Mouse (Mus musculus): ENCODE results near the gene Cish.
A peak's percentile ranks its signal among the peaks of the same experiment; 100 is the strongest.
"Not testable (repeated sequence)": the region's sequence is repeated elsewhere in the genome, so short reads cannot be mapped to it uniquely, and the experiment has no call there.

Gene Cish

DNA sequence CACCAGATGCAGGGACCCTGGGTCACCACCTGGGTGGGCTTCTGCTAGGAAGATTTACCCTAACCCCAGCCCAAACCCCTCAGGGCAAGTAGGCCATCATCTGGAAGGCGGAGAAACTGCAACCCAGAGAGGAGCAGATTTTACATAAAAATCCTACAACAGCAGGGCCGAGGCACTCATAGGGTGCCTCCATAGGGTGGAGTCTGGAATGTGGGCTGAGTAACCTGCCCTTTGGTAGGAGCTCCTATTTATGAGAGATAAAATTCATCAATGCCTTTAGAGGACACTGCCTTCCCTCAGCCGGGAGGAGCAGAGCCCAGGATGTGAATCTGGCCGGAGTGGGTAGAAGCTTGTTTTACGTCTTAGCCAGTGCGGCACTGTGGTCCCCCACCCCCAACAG is 3.0 kb downstream of the Cish start:
- no peak for DNase-seq (ENCODE audit: low spot score in 2 of 2)

DNA sequence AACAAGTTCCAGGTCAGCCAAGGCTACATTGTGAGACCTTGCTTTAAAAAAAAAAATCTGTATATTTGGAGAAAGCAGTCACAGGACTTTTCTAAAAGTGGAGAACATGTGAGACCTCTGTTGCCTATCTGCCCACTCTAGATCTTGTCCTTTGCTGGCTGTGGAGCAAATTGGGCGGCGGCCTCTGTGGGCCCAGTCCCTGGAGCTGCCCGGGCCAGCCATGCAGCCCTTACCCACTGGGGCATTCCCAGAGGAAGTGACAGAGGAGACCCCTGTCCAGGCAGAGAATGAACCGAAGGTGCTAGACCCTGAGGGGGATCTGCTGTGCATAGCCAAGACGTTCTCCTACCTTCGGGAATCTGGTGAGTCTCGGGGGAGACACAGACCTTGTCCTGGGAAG is 4.0 kb downstream of the Cish start:
- DNase-seq (ENCODE audit: low spot score in 2 of 2): no peak

DNA sequence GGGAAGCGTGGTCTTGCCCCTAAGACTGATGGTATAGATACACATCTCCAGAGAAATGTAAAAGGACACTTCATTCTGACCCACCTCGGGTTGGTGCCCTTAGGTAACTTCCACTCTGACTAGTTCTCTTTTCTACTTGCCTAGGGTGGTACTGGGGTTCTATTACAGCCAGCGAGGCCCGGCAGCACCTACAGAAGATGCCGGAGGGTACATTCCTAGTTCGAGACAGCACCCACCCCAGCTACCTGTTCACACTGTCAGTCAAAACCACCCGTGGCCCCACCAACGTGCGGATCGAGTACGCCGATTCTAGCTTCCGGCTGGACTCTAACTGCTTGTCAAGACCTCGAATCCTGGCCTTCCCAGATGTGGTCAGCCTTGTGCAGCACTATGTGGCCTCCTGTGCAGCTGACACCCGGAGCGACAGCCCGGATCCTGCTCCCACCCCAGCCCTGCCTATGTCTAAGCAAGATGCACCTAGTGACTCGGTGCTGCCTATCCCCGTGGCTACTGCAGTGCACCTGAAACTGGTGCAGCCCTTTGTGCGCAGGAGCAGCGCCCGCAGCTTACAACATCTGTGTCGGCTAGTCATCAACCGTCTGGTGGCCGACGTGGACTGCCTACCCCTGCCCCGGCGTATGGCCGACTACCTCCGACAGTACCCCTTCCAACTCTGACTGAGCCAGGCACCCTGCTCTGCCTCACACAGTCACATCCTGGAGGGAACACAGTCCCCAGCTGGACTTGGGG is 4.6 kb downstream of the Cish start:
- no peak for DNase-seq (ENCODE audit: low spot score in 2 of 2)

DNA sequence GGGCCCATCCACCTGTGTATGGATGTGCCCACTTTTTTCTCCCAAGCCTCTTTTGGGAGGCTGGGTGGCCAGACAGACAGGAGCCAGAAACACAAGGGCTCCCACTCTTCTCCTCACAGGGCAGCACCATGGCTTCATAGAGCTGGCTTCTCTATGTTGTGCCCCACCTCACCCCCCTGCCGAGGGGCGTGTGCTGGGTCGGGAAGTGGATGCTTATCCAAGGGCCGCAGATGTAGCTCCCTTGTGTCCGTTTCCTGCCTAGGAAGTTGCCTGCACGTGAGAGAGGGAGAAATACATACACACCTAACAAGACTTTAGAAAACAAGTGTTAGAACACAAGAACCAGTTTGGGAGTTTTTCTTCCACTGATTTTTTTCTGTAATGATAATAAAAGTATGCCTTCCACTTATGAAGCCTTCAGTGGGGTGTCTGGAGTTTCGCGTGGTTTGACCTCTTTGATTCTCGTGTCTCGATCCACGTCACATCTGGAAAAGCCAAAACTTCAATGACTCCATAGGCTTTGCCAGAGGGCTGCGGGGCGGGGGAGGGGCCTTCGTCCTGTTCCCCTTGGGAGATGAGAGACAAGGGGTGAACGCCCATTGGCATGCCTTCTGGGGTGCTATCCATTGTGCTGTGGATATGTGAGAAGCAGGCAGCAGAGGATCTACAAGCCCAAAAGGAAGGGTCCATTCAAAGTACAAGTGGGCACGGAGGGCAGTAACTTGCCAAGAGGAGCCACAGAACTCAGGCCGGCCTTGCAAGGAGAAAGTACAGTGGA is 5.9 kb downstream of the Cish start:
- no peak for DNase-seq (ENCODE audit: low spot score in 2 of 2)

DNA sequence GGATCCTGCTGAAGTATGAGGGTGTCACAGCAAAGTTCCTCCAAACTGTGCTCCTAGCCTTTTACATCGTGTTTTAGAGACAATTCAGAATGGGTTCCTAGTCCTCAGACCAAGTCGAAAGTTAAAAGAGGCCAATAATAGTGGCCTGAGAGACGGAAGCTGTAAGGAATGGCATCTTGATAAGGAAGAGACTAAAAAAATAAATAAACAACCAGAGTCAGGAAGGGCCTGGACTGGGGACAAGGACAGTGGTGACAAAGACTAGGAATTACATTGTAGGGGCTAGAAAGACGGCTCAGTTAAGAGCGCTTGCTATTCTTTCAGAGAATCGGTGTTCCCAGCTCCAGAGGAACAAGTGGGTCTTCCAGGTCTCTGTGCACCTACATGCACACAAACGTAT is 6.8 kb downstream of the Cish start:
- no peak for DNase-seq (ENCODE audit: low spot score in 2 of 2)

DNA sequence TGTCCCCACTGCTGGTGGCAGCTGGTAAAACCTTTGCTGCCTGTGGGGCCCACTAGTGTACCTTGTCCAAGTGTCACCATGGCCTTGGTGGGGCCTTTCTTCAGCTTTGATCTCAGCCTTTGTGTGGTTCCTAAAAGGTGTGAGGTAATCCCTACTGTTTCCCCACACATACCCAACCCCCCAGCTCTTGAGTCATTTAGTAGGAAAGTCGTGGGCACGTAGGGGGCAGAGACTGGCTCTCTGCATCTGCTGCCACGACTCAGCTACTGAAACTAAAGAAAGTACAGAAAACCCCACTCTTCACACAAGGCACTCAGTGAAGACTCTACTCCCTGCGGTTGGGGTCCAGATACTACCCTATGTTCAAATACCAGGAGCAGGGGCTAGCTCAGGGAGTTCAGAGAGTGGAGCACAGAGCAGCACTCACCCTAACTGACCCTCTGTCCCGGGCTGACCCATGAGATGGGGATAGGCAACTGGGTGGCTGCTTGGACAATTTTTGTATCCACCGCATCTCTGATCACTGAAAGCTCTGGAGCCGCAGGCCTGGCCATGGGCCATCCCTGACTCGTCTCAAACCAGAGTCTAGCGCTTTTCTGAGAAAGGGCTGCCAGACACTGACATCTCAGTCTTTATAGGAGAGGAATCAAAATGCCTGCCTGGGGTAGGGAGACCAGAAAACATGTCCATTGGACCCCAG is 7.4 kb downstream of the Cish start:
- no peak for DNase-seq (ENCODE audit: low spot score in 2 of 2)

DNA sequence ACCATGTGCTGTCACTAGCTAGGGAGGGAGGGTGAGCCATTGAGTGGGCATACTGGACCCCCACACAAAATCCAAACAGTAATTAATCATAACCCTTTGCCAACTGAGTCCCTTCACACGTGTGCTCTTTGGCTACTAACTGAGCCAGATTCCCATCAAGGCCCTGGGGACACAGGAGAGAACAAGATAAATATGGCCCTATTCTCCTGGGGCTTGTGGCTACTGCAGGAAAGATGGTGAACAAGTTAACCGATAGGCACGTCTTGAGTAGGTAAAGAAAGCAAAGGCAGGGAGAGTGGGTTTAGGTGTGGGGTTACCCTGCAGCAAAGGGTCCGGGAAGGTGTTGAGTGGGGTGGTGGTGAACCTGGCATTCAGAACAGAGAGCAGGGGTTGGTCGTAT is 8.1 kb downstream of the Cish start:
- no peak for DNase-seq (ENCODE audit: low spot score in 2 of 2)

DNA sequence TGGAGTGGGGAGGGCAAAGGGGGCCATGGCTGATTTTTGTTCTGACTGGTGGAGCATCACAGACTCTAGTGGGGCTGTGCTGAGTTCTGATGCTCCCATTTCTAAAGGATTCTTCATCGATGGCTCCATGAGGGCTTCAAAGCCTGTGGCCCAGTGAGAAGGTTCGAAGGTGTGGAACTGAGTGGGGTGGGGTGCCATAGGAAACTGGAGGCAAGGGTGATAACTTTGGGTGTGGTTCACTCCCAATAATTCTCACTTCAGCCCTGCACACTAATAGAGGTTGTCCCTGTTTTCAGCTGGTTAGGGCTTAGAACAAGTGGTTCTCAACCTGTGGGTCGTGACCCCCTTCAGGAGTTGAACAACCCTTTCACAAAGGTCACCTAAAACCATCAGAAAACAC is 8.6 kb downstream of the Cish start:
- no peak for DNase-seq (ENCODE audit: low spot score in 2 of 2)

DNA sequence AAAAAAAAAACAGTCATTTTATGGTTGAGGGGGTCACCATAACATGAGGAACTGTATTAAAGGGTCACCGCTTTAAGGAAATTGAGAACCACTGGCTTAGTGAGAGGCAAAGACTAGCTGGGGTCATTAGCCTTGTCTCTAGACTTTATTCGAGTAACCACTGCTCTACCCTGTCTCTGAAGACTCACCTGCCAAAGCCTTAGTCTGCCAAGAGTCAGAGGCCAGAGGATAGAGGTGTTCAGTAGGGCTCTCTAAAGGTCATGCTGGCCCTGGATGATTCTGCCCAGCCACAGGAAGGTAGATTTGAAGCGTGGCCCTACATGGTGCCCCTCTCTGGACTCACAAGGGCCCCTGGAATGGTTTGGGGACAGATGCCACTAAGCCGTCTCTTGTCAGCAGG is 9.2 kb downstream of the Cish start:
- no peak for DNase-seq (ENCODE audit: low spot score in 2 of 2)

DNA sequence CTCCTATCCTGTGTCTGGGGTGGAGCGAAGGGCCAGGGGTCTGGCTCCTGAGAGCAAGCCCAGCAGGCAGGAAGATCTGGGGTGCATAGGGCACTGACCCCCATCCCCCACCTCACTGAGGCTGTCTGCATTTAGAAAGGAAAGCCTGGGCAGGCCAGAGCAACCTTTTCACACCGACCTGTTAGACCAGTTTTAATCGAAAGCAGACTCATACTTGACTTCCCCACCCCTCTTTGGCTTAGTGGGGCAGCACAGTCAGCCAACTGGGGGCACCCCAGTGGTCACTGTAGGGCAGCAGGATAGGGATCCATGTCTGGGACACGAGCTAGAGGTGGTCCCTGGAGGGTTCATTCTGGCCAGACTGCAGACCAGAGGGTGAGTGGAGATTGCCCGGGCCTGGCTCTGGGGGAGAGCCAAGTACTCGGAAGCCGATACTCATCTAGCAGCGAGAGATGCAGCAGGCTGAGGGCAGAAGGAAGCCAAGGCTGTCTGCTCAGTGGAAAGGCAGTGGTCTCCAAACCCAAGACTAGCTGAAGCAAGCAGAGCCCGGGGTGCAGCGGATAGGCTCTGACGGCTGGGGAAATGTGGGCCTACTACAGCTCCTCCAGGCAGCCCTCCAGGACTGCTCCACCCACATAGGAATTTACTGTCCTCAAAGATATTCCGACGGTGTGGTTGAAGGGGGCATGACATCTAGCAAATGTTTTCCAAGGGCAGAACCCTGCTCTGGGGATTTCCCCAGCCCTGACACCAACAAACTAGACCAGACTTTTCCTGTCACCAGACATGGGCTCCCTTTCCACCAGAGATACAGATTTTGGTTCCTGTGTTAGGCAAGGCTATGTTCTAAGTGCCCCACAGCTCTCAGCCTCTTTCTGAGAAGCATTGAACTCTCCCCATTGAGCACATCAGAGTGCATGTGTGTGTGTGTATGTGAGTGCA is 10.0 kb downstream of the Cish start:
- no peak for DNase-seq (ENCODE audit: low spot score in 2 of 2)

DNA sequence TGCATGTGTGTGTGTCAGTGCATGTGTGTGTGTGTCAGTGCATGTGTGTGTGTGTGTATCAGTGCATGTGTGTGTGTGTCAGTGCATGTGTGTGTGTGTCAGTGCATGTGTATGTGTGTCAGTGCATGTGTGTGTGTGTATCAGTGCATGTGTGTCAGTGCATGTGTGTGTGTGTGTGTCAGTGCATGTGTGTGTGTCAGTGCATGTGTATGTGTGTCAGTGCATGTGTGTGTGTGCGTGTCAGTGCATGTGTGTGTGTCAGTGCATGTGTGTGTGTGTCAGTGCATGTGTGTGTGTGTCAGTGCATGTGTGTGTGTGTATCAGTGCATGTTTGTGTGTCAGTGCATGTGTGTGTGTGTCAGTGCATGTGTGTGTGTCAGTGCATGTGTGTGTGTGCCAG is 10.8 kb downstream of the Cish start:
- not testable (repeated sequence) for DNase-seq (ENCODE audit: low spot score in 2 of 2)

DNA sequence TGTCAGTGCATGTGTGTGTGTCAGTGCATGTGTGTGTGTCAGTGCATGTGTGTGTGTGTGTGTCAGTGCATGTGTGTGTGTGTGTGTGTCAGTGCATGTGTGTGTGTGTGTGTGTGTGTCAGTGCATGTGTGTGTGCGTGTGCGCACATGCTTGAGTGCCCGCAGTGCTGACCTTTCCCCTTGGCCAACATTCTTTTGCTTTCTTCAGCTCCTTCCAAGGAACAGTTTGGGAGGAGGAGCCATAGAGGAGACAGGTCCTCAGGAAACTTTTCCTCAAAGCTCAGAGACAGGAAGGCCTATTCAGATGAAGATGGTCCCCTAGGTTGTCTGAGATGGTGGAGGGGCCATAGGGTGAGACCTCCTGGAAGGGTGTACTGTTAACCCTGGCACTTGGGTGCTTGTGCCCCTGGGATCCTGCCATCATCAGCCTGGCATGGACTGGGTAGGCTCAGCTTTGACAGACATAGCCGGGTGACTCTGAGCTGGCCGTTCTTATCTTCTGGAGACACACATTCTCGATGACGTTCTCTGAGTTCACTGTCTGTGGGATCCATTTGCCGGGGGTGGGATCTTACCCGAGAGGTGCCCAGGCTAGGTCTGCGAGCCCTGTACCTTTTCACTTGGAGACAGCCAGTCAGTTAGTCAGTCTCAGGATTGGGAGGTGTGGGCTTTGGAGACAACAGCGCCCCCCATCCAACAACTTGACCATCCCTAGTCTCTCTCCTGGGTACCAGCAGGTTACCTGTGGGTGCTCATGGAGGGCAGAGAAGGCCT is 11.5 kb downstream of the Cish start:
- no peak for DNase-seq (ENCODE audit: low spot score in 2 of 2)

DNA sequence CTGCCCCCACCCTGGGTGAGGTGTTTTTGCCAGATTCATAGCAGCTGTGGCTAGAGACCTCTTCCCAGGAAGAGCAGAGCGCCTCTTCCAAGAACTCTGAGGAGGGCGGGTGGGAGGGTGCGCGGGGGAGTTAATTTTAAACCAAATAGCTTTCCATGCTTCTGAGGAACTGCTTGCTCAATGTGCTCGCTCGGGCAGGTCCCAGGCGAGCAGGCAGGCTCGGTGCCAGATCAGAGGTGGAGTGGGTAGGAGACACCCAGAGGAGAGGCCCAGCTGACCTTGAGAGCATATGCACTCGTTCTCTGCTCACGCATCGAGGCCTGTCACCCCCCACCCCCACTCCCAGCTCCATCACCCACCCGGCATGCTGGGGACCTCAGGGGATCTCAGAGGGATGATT is 12.1 kb downstream of the Cish start:
- peak in 1 of 2 experiments; percentile 47 for DNase-seq (ENCODE audit: low spot score in 2 of 2)

DNA sequence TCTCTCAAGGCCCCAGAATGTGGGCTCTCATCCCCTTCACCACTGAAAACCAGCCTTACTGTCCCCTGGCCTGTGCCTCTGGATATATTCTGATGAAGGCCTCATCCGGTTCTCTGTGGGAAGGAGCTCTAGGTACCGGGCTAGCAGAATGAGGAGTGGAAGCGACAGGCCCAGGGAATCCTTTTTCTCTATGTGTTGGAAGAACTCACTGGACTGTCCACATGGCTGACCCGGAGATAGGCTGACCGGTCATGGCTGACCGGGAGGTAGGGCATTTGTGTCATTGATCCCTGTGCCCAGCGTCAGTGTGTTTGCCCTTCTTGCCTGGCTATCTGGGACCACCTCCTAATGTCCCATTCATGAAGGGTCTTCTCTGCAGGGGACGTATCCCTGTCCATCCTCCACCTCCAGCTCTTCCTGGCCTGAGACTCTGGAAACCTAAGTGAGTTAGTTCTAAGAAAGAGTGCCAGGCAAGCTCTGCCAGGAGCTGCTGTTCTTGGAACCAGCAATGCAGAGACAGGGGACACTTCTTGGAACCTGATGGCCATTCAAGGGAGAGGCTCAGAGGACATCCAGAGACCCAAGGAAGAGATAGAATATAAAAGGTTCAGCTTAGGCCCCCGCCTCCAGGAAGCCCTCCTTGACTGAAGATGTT is 12.6 kb downstream of the Cish start:
- no peak for DNase-seq (ENCODE audit: low spot score in 2 of 2)

DNA sequence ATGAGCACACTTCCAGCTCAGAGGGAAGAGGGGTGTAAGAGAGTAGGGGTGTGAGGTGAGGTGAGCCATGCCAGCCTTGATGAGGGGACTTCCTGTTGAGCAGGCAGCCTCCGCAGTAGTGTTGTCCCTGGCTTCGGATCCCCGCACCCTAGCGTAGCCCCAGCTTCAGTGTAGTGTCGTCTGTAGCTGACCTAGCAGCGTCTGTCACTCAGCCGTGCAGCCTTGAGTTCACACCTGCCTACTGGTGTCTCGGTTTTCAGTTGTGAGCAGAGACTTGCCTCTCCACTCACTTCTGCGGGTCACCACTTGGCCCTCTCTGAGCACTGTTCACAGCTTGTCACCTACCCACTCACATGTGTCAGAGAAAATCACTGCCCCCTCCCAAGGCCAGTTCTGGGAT is 13.3 kb downstream of the Cish start:
- DNase-seq (ENCODE audit: low spot score in 2 of 2): no peak

DNA sequence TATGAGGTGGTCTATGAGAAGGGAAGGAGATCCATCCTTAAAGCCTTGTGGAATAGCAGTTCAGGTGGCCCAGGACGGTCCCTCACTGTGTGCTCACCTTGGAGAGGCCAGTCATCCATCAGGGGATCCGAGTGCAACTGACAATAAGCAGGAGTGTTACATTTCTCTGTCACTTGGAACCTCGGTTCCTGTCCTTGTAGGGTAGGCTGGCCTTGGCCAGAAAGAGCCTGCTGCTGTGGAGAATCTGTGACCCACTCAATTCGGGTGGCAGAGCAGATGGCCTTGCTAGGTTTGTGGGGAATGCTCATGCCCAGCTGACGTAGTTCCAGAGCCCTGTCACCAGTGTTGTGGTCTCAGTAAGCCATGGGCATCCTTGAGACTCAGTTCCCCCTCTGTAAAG is 13.8 kb downstream of the Cish start:
- DNase-seq (ENCODE audit: low spot score in 2 of 2): no peak

DNA sequence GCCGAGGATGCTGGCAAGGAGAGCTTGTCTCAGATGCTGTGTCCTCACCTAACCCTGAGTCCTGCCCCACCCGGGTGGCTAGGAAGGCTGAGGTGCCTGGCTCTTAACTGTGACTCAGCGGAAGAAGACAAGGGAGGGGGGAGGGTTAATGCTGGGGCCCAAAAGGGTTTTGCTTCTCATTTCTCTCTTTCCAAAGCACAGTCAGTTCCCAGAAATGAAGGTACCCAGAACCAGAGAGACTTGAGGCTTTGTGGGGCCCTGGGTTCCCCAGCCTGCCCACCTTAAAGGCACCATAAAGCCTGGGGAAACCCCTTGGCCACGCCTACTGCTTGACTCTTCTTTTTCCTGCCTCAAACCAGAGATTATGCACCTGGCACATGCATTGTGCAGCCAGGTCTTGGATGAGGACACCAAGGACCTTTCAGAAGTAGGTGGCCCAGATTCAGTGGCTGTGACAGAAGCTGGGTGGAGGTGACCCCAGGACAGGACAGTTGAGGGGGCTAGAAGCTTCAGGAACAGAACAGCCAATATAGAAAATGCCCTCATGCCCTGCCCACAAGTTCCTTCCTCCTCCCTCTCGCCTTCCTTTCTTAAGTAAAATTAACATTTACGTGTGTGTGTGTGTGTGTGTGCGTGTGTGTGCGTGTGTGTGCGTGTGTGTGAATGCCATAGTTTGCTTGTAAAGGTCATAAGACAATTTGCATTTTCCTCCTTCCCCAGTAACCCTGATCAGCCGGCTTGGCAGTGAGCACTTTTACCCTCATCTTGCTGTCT is 17.2 kb downstream of the Cish start:
- DNase-seq (ENCODE audit: low spot score in 2 of 2): peak in 1 of 2 experiments; percentile 43

DNA sequence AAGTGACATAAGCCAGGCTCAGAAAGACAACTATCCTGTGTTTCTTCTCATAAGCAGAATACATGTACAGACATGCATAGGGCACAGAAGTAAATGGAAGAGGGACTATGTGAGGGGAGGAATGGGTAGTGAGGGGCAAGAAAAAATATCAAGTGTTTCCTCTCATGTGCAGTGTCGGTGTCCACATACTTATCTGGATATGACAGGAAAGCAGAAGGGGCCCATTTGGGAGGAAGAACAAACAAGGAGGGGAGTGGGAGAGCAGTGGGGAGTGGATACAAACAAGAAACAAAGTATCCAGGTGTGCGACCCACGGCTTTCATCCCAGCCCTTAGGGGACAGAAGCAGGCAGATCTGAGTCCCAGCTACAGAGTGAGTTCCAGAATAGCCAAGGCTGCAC is 18.1 kb downstream of the Cish start:
- no peak for DNase-seq (ENCODE audit: low spot score in 2 of 2)

DNA sequence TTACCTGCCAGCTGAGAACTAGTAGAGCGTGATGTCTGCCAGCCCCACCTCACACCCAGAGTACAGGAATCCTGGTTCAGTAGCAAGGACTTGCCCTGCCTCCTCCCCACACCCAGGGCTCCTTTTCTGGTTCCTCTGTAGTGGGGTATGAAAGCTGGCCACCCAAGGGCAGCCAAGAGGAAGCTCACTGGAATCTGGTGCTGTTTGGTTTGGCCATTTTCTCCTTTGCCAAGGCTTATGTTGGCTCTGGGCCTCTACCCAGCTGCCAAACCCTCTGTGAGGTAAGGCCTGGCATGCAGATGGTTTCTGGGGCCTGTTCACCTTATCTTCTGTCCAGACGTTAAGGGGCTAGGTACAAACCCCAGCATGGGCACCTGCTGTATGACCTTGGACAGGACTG is 20.0 kb downstream of the Cish start:
- no peak for DNase-seq (ENCODE audit: low spot score in 2 of 2)

Measured in spleen, postnatal 14 days (tissue).